Mouse (Mus musculus) heart, postnatal 14 days (tissue): Measurements from ENCODE around the gene Thap4. TPM values are rescaled to one million over a fixed set of nuclear protein-coding genes. Genes with fewer than 3 reads are reported as not detected.

ENCODE experiments used
- DNase-seq, 2 experiments: peaks; one replicate each; pipeline ENCODE4 v3.0.0; 2021 to 2022
- intact Hi-C: fragments of 180-260 bp; cut with DNase I; formaldehyde crosslinking; loops from one replicate; pipeline ENCODE4 v1.15.1; 2025
- total RNA-seq, 2 experiments: library from RNA; stranded (reverse); gene quantifications; 2 replicates each; pipeline ENCODE4 v1.2.3; 2021

Gene Thap4
- total RNA-seq, 2 experiments from 2014 or later: 60.5 to 73.5 TPM

- intact Hi-C loops: no loop called here
- no peak for DNase-seq
Measured at GRCm38 (mm10) chr1:93656325-93657024, 98.2 kb downstream of the Thap4 start.

GRCm38 (mm10) chr1:93654798-93655197, 99.9 kb downstream of the Thap4 start:
- intact Hi-C loops: no loop called here
- no peak for DNase-seq

DNA sequence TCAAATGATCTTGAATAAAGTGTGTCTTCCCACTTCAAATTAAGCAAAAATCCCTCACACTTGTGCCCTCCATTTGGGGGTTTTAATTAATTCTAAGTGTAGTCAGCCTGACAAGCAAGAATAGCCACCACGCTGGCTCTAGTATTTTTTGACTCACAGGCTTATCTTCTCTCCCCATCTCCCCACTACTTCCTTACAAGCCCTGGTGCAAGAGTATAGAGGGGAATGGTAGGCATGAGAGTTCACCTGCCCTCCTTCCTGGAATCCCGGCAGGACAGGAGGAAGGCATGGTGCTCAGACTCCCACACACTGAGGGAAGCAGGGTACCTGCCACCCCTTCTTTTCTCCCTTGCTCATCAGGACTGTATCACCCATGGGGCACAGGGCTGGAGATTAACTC, 100.4 kb downstream of the Thap4 start:
- intact Hi-C loops: no loop called here
- no peak for DNase-seq

Other genes starting within 250 kb of the Thap4 start
- 10 to 100 TPM; 17.3 to 18.9 TPM for gene Farp2, start 242.8 kb downstream of the Thap4 start, total RNA-seq
- gene Stk25, start 96.2 kb downstream of the Thap4 start, total RNA-seq: 100 to 1,000 TPM in 1 of 2 experiments, 10 to 100 TPM in 1; 98.9 to 106 TPM
- gene Bok, start 69.2 kb downstream of the Thap4 start, total RNA-seq: 1 to 10 TPM; 4.5 to 5.5 TPM
- 10 to 100 TPM; 40.9 to 41.8 TPM for gene Atg4b, start 3.4 kb downstream of the Thap4 start, total RNA-seq
- gene Dtymk, start 47.1 kb upstream of the Thap4 start, total RNA-seq: 10 to 100 TPM; 33.0 to 33.9 TPM
- gene Ing5, start 49.1 kb upstream of the Thap4 start, total RNA-seq: 10 to 100 TPM in 1 of 2 experiments, 1 to 10 TPM in 1; 8.3 to 10.6 TPM
- 10 to 100 TPM; 29.3 to 29.5 TPM for gene D2hgdh, start 70.0 kb upstream of the Thap4 start, total RNA-seq
- gene Gal3st2, start 106.4 kb upstream of the Thap4 start, total RNA-seq: 1 to 10 TPM; 1.1 to 1.5 TPM
- 1 to 10 TPM in 1 of 2 experiments, under 1 TPM in 1; 0.78 to 1.1 TPM for gene Gal3st2b, start 163.4 kb upstream of the Thap4 start, total RNA-seq
- gene Gal3st2c, start 235.6 kb upstream of the Thap4 start, total RNA-seq: 1 to 10 TPM in 1 of 2 experiments, under 1 TPM in 1; 0.93 to 1.0 TPM